Mouse (Mus musculus) heart, adult 2 months (tissue): ENCODE data around the gene Rapgef1.

Experiments used
- CTCF ChIP-seq: fragments of 200-600 bp; IDR thresholded peaks from 2 replicates; pipeline ENCODE4 v1.8.1; 2022; ENCODE audit warnings: antibody characterized with exemption, mild to moderate bottlenecking, moderate library complexity
- EP300 ChIP-seq: fragments of 200-500 bp; IDR thresholded peaks from 2 replicates; pipeline ENCODE4 v1.6.1; 2011; ENCODE audit warnings: low read depth, low read length, control low read depth; ENCODE audit not compliant: insufficient read depth
- POLR2A ChIP-seq: fragments of 200-500 bp; IDR thresholded peaks from 2 replicates; pipeline ENCODE4 v1.6.1; 2011; ENCODE audit warnings: mild to moderate bottlenecking, low read depth, low read length, control low read depth; ENCODE audit not compliant: insufficient read depth

DNA sequence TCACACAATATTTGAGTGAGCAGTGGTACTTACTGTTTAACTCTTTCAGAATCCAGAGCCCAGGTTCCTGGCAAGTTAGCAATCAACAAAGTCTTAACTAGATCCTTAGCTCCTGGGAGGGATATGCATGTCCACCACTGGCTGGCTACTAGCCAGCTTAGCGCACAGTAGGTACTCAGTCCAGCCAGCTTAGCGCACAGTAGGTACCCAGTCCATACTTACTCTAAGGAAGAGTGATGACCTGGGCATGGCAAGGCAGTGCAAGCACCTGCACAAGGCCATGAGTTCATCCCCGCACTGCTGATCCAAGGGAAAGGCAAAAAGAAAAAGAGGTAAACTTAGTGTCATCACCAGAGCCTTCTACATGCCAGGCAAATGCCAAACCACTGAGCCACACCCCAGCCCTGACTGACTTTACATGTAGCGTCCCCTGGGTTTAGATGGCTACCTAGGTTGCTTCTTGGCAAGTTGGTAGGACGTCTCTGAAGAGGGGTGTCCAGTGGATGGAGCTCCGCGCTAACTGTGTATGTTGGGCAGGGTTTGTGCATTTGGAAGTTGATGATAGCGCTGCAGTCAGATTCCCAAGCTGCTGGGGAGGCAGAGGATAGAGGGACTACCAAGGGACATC, 6.2 kb downstream of the Rapgef1 start:
- TF ChIP-seq CTCF (no peak), EP300 (no peak), POLR2A (no peak)
